Mouse (Mus musculus): ENCODE measurements around the gene Mmrn2.

DNA sequence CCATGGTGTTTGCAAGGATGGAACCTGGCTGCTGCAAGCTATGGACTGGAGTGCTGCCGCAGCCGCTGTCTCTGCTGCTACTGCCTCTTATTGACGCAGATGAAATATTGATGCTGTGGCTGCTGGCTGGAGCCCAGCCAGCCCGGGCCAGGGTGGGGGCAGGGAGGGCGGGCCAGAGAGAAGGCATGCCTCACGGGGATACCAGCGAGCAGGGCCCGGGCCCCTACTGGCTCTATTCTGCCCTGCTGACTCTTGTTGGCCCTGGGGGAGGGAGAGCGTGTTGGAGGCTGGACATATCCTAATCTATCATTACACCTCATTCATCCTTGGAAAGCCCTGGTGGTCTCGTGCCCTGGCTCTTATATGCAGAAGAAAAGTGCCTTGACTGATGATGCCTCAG is 688 bp upstream of the Mmrn2 start, which contains the start of gene Sncg:
- no peak for TF ChIP-seq EP300 (IDR thresholded peaks at IDR 0.05; ENCODE audit: low read depth)
- TF ChIP-seq CTCF (IDR thresholded peaks at IDR 0.05; ENCODE audit: low read depth), result no peak

Data from liver, postnatal 0 days (tissue).